Mouse (Mus musculus) embryonic facial prominence, embryonic 10.5 days (tissue): Measurements from ENCODE around the gene Fbxo21. TPM values are rescaled to one million over a fixed set of nuclear protein-coding genes. Genes with fewer than 3 reads are reported as not detected.

ENCODE experiments used
- DNase-seq: peaks from one replicate; pipeline ENCODE4 v3.0.0-alpha.2; 2017; ENCODE audit warnings: low spot score
- H3K27ac ChIP-seq: fragments of 300-500 bp; sonication (generic); replicated peaks from 2 replicates; pipeline ENCODE4 v1.5.1; 2016; ENCODE audit warnings: mild to moderate bottlenecking
- H3K27me3 ChIP-seq: fragments of 300-500 bp; sonication (generic); replicated peaks from 2 replicates; pipeline ENCODE4 v1.6.1; 2016; ENCODE audit warnings: low read depth, mild to moderate bottlenecking; ENCODE audit not compliant: poor library complexity, severe bottlenecking
- H3K36me3 ChIP-seq: fragments of 300-500 bp; sonication (generic); replicated peaks from 2 replicates; pipeline ENCODE4 v1.6.1; 2016; ENCODE audit warnings: mild to moderate bottlenecking, moderate library complexity
- H3K4me1 ChIP-seq: fragments of 300-500 bp; sonication (generic); 2 replicates; pipeline ENCODE4 v1.6.1; 2016
- H3K4me3 ChIP-seq: fragments of 300-500 bp; sonication (generic); 2 replicates; pipeline ENCODE4 v1.5.1; 2016; ENCODE audit warnings: mild to moderate bottlenecking, moderate library complexity
- H3K9me3 ChIP-seq: fragments of 300-500 bp; sonication (generic); 2 replicates; pipeline ENCODE4 v1.6.1; 2016; ENCODE audit warnings: mild to moderate bottlenecking
- WGBS: fragments of 180-500 bp; shearing (Covaris S2); methylation state at CpG from one replicate; pipeline ENCODE4 v1.1.7; 2016; 5-methylcytosine and 5-hydroxymethylcytosine counted together
- polyA plus RNA-seq: library from polyadenylated mRNA; unstranded; fragments of >200 nt; fragmentation: Nextera tagmentation; extraction: Ambion mirVana; gene quantifications from 2 replicates; pipeline ENCODE4 v1.2.1, GENCODE M21; 2016

Gene Fbxo21
- polyA plus RNA-seq, 1 experiment from 2014 or later, result 99.0 TPM

GRCm38 (mm10) chr5:118037798-118038484 lies 61.4 kb downstream of the Fbxo21 start:
- Histone ChIP-seq H3K4me3 (peak overlapping the region; percentile 41), H3K27ac (peak overlapping the region; percentile 52; the same call in 1 of the 2 replicates), H3K9me3 (peaks cover 8% of the 10 kb centered on the region; the same call in 1 of the 2 replicates), H3K36me3 (no peaks in the 10 kb centered on the region), H3K27me3 (peaks cover 23% of the 10 kb centered on the region), H3K4me1 (peaks cover 33% of the 10 kb centered on the region)
- WGBS, result 8% methylated on average over 10 of the region's 10 CpGs
- peak; percentile 68 for DNase-seq

- whole genome bisulfite sequencing, result 28% methylated on average over 12 of the region's 12 CpGs
These were observed 62.7 kb downstream of the Fbxo21 start for GRCm38 (mm10) chr5:118039241-118039668.

GRCm38 (mm10) chr5:118042599-118042998 lies 66.1 kb downstream of the Fbxo21 start:
- no peak for DNase-seq
- WGBS, result 95% methylated on average over 6 of the region's 6 CpGs
- Histone ChIP-seq H3K27ac (no peak overlapping the region), H3K27me3 (peaks cover 9% of the 10 kb centered on the region), H3K4me3 (no peak overlapping the region), H3K36me3 (no peaks in the 10 kb centered on the region), H3K4me1 (peaks cover 13% of the 10 kb centered on the region), H3K9me3 (no peaks in the 10 kb centered on the region)

More at GRCm38 (mm10) chr5:118039241-118039668, 62.7 kb downstream of the Fbxo21 start:
- Histone ChIP-seq H3K9me3 (peaks cover 8% of the 10 kb centered on the region; the same call in 1 of the 2 replicates), H3K36me3 (no peaks in the 10 kb centered on the region), H3K4me1 (peaks cover 22% of the 10 kb centered on the region), H3K27ac (no peak overlapping the region), H3K4me3 (no peak overlapping the region), H3K27me3 (peaks cover 23% of the 10 kb centered on the region)
- no peak for DNase-seq

- H3K27ac ChIP-seq, result no peak overlapping the region
- 83% methylated on average over 4 of the region's 4 CpGs for WGBS
- peaks cover 6% of the 10 kb centered on the region; the same call in 1 of the 2 replicates for H3K4me1 ChIP-seq
- H3K9me3 ChIP-seq, result no peaks in the 10 kb centered on the region
- H3K27me3 ChIP-seq, result peaks cover 9% of the 10 kb centered on the region
- no peaks in the 10 kb centered on the region for H3K36me3 ChIP-seq
- H3K4me3 ChIP-seq, result no peak overlapping the region
- DNase-seq, result no peak
These were observed 67.2 kb downstream of the Fbxo21 start for GRCm38 (mm10) chr5:118043761-118044160.

GRCm38 (mm10) chr5:118044907-118045306 lies 68.4 kb downstream of the Fbxo21 start:
- H3K36me3 ChIP-seq, result no peaks in the 10 kb centered on the region
- 88% methylated on average over 6 of the region's 6 CpGs for WGBS
- no peaks in the 10 kb centered on the region for H3K27me3 ChIP-seq
- H3K27ac ChIP-seq, result no peak overlapping the region
- H3K4me1 ChIP-seq, result no peaks in the 10 kb centered on the region
- DNase-seq, result no peak
- no peak overlapping the region for H3K4me3 ChIP-seq
- H3K9me3 ChIP-seq, result no peaks in the 10 kb centered on the region

GRCm38 (mm10) chr5:118045385-118045784 lies 68.9 kb downstream of the Fbxo21 start:
- Histone ChIP-seq H3K27ac (no peak overlapping the region), H3K4me1 (no peaks in the 10 kb centered on the region), H3K9me3 (no peaks in the 10 kb centered on the region), H3K36me3 (no peaks in the 10 kb centered on the region), H3K4me3 (no peak overlapping the region), H3K27me3 (no peaks in the 10 kb centered on the region)
- 93% methylated on average over 9 of the region's 9 CpGs for WGBS
- DNase-seq, result no peak

- WGBS, result 91% methylated on average over 14 of the region's 14 CpGs
These were observed 70.7 kb downstream of the Fbxo21 start for GRCm38 (mm10) chr5:118047091-118047757.

GRCm38 (mm10) chr5:118048412-118048811 lies 71.9 kb downstream of the Fbxo21 start:
- no peaks in the 10 kb centered on the region for H3K4me1 ChIP-seq
- no peaks in the 10 kb centered on the region for H3K36me3 ChIP-seq
- H3K27me3 ChIP-seq, result no peaks in the 10 kb centered on the region
- H3K9me3 ChIP-seq, result no peaks in the 10 kb centered on the region
- H3K27ac ChIP-seq, result no peak overlapping the region
- DNase-seq, result no peak
- 82% methylated on average over 4 of the region's 4 CpGs for WGBS
- no peak overlapping the region for H3K4me3 ChIP-seq

More at GRCm38 (mm10) chr5:118047091-118047757, 70.7 kb downstream of the Fbxo21 start:
- H3K27ac ChIP-seq, result no peak overlapping the region
- H3K4me1 ChIP-seq, result no peaks in the 10 kb centered on the region
- H3K9me3 ChIP-seq, result no peaks in the 10 kb centered on the region
- no peaks in the 10 kb centered on the region for H3K36me3 ChIP-seq
- DNase-seq, result no peak
- no peaks in the 10 kb centered on the region for H3K27me3 ChIP-seq
- H3K4me3 ChIP-seq, result no peak overlapping the region

GRCm38 (mm10) chr5:118048928-118049327 lies 72.4 kb downstream of the Fbxo21 start:
- no peaks in the 10 kb centered on the region for H3K27me3 ChIP-seq
- H3K9me3 ChIP-seq, result no peaks in the 10 kb centered on the region
- H3K27ac ChIP-seq, result no peak overlapping the region
- WGBS, result 88% methylated on average over 5 of the region's 5 CpGs
- no peak overlapping the region for H3K4me3 ChIP-seq
- H3K4me1 ChIP-seq, result no peaks in the 10 kb centered on the region
- no peaks in the 10 kb centered on the region for H3K36me3 ChIP-seq
- DNase-seq, result no peak

GRCm38 (mm10) chr5:118050743-118051142 lies 74.2 kb downstream of the Fbxo21 start:
- no peaks in the 10 kb centered on the region for H3K9me3 ChIP-seq
- H3K36me3 ChIP-seq, result no peaks in the 10 kb centered on the region
- no peaks in the 10 kb centered on the region for H3K4me1 ChIP-seq
- DNase-seq, result no peak
- WGBS, result 74% methylated on average over 4 of the region's 4 CpGs
- H3K27ac ChIP-seq, result no peak overlapping the region
- H3K4me3 ChIP-seq, result no peak overlapping the region
- no peaks in the 10 kb centered on the region for H3K27me3 ChIP-seq

GRCm38 (mm10) chr5:118051981-118052662 lies 75.6 kb downstream of the Fbxo21 start:
- no peaks in the 10 kb centered on the region; the same call in 1 of the 2 replicates for H3K27me3 ChIP-seq
- DNase-seq, result no peak
- H3K4me1 ChIP-seq, result peaks cover 8% of the 10 kb centered on the region
- H3K36me3 ChIP-seq, result no peaks in the 10 kb centered on the region
- 86% methylated on average over 8 of the region's 8 CpGs for WGBS
- H3K9me3 ChIP-seq, result no peaks in the 10 kb centered on the region
- no peak overlapping the region for H3K4me3 ChIP-seq
- no peak overlapping the region for H3K27ac ChIP-seq

- peaks cover 19% of the 10 kb centered on the region for H3K4me1 ChIP-seq
- no peak overlapping the region for H3K27ac ChIP-seq
- 95% methylated on average over 2 of the region's 2 CpGs for WGBS
- no peaks in the 10 kb centered on the region; the same call in 1 of the 2 replicates for H3K27me3 ChIP-seq
- no peak overlapping the region for H3K4me3 ChIP-seq
- no peak for DNase-seq
- H3K36me3 ChIP-seq, result no peaks in the 10 kb centered on the region
- no peaks in the 10 kb centered on the region for H3K9me3 ChIP-seq
These were observed 76.7 kb downstream of the Fbxo21 start for GRCm38 (mm10) chr5:118053205-118053604.
